Mouse (Mus musculus) heart, adult 2 months (tissue): ENCODE measurements at regions not wholly inside any gene's neighbourhood (a gene's known extent, or its start where the extent isn't known, plus 50 kb on each side); places are given as distances from the start of the nearest gene placed in this dataset.
"Not testable (repeated sequence)": the region's sequence is repeated elsewhere in the genome, so short reads cannot be mapped to it uniquely, and the experiment has no call there.

Experiments used
- DNase-seq, 2 experiments: peaks; one replicate each; pipeline ENCODE4 v3.0.0; 2021
- H3K27ac ChIP-seq: fragments of 200-600 bp; 2 replicates; pipeline ENCODE4 v1.8.1; 2022
- H3K27me3 ChIP-seq: fragments of 200-500 bp; 2 replicates; pipeline ENCODE4 v1.6.1; 2012; ENCODE audit warnings: mild to moderate bottlenecking, low read length, inconsistent platforms, mixed read lengths; ENCODE audit not compliant: control insufficient read depth, insufficient read depth
- H3K36me3 ChIP-seq: fragments of 200-500 bp; 2 replicates; pipeline ENCODE4 v1.6.1; 2012; ENCODE audit warnings: low read length, inconsistent platforms; ENCODE audit not compliant: control insufficient read depth, insufficient read depth
- H3K4me1 ChIP-seq: fragments of 200-500 bp; 2 replicates; pipeline ENCODE4 v1.6.1; 2011; ENCODE audit warnings: low read length; ENCODE audit not compliant: control insufficient read depth, insufficient read depth
- H3K4me3 ChIP-seq: fragments of 200-600 bp; 2 replicates; pipeline ENCODE4 v1.8.1; 2022
- H3K79me2 ChIP-seq: fragments of 200-500 bp; replicated peaks from 2 replicates; pipeline ENCODE4 v1.6.1; 2012; ENCODE audit warnings: mild to moderate bottlenecking, inconsistent platforms, low read length, moderate library complexity, mixed read lengths; ENCODE audit not compliant: control insufficient read depth, insufficient read depth
- H3K9ac ChIP-seq: fragments of 200-500 bp; 2 replicates; pipeline ENCODE4 v1.6.1; 2012; ENCODE audit warnings: low read depth, mild to moderate bottlenecking, control low read depth, inconsistent platforms, low read length, mixed read lengths
- CTCF ChIP-seq: fragments of 200-600 bp; IDR thresholded peaks from 2 replicates; pipeline ENCODE4 v1.8.1; 2022; ENCODE audit warnings: antibody characterized with exemption, mild to moderate bottlenecking, moderate library complexity
- EP300 ChIP-seq: fragments of 200-500 bp; IDR thresholded peaks from 2 replicates; pipeline ENCODE4 v1.6.1; 2011; ENCODE audit warnings: low read depth, low read length, control low read depth; ENCODE audit not compliant: insufficient read depth
- POLR2A ChIP-seq: fragments of 200-500 bp; IDR thresholded peaks from 2 replicates; pipeline ENCODE4 v1.6.1; 2011; ENCODE audit warnings: mild to moderate bottlenecking, low read depth, low read length, control low read depth; ENCODE audit not compliant: insufficient read depth
- WGBS: fragments of 180-500 bp; shearing (Covaris S2); methylation state at CpG from one replicate; pipeline ENCODE4 v1.1.7; 2018; 5-methylcytosine and 5-hydroxymethylcytosine counted together
- intact Hi-C: fragments of 180-260 bp; cut with DNase I; formaldehyde crosslinking; loops from one replicate; pipeline ENCODE4 v1.15.1; 2025

GRCm38 (mm10) chr6:10803383-10803782, 1103.9 kb downstream of the Ndufa4 start:
- Histone ChIP-seq H3K4me3 (no peak overlapping the region), H3K4me1 (no peaks in the 10 kb centered on the region), H3K27me3 (no peaks in the 10 kb centered on the region), H3K9ac (no peak overlapping the region), H3K79me2 (no peaks in the 10 kb centered on the region), H3K36me3 (no peaks in the 10 kb centered on the region), H3K27ac (no peak overlapping the region)
- intact Hi-C loops: no loop called here
- no peak for DNase-seq
- 47% methylated on average over 1 of the region's 1 CpGs for WGBS
- TF ChIP-seq POLR2A (no peak), EP300 (no peak), CTCF (no peak)

- TF ChIP-seq POLR2A (no peak), EP300 (no peak), CTCF (no peak)
- no peaks in the 10 kb centered on the region for H3K79me2 ChIP-seq
- no peaks in the 10 kb centered on the region for H3K4me1 ChIP-seq
- no peak overlapping the region for H3K27ac ChIP-seq
- H3K9ac ChIP-seq: no peak overlapping the region
- intact Hi-C loops: no loop called here
- DNase-seq: no peak
- no peaks in the 10 kb centered on the region for H3K36me3 ChIP-seq
- H3K27me3 ChIP-seq: no peaks in the 10 kb centered on the region
- WGBS: 66% methylated on average over 1 of the region's 1 CpGs
- H3K4me3 ChIP-seq: no peak overlapping the region
Observed at GRCm38 (mm10) chr6:10758620-10759311, 1148.5 kb downstream of the Ndufa4 start.

- H3K4me1 ChIP-seq: no peaks in the 10 kb centered on the region
- H3K27me3 ChIP-seq: no peaks in the 10 kb centered on the region
- no peaks in the 10 kb centered on the region for H3K36me3 ChIP-seq
- no peaks in the 10 kb centered on the region for H3K79me2 ChIP-seq
- TF ChIP-seq POLR2A: no peak
- TF ChIP-seq CTCF: no peak
- no peak for TF ChIP-seq EP300
- no peak for DNase-seq
- H3K9ac ChIP-seq: no peak overlapping the region
- H3K27ac ChIP-seq: no peak overlapping the region
- no peak overlapping the region for H3K4me3 ChIP-seq
- intact Hi-C loops: no loop called here
Observed at GRCm38 (mm10) chr6:10758051-10758450, 1149.2 kb downstream of the Ndufa4 start.

GRCm38 (mm10) chr6:10744056-10744455, 1163.2 kb downstream of the Ndufa4 start:
- H3K79me2 ChIP-seq: no peaks in the 10 kb centered on the region
- intact Hi-C loops: no loop called here
- H3K27me3 ChIP-seq: no peaks in the 10 kb centered on the region
- H3K4me3 ChIP-seq: no peak overlapping the region
- 61% methylated on average over 2 of the region's 2 CpGs for WGBS
- H3K4me1 ChIP-seq: no peaks in the 10 kb centered on the region
- H3K36me3 ChIP-seq: no peaks in the 10 kb centered on the region
- DNase-seq: no peak
- no peak overlapping the region for H3K9ac ChIP-seq
- TF ChIP-seq CTCF (no peak), EP300 (no peak), POLR2A (no peak)
- H3K27ac ChIP-seq: no peak overlapping the region

- Histone ChIP-seq H3K27me3 (no peaks in the 10 kb centered on the region), H3K4me1 (no peaks in the 10 kb centered on the region), H3K36me3 (no peaks in the 10 kb centered on the region), H3K9ac (no peak overlapping the region), H3K27ac (no peak overlapping the region), H3K79me2 (no peaks in the 10 kb centered on the region), H3K4me3 (no peak overlapping the region)
- TF ChIP-seq EP300: no peak
- no peak for TF ChIP-seq CTCF
- no peak for DNase-seq
- intact Hi-C loops: no loop called here
- WGBS: 36% methylated on average over 1 of the region's 1 CpGs
Observed at GRCm38 (mm10) chr6:10722566-10722965, 1184.7 kb downstream of the Ndufa4 start.

GRCm38 (mm10) chr6:10690526-10690925, 1216.8 kb downstream of the Ndufa4 start:
- DNase-seq: peak in 1 of 2 experiments; percentile 19
- H3K4me1 ChIP-seq: not testable (repeated sequence)

More at GRCm38 (mm10) chr6:10690526-10690925, 1216.8 kb downstream of the Ndufa4 start:
- H3K9ac ChIP-seq, H3K27me3 ChIP-seq, H3K4me3 ChIP-seq, H3K36me3 ChIP-seq, intact Hi-C loops, H3K27ac ChIP-seq, H3K79me2 ChIP-seq: not testable (repeated sequence)
- 89% methylated on average over 17 of the region's 25 CpGs for WGBS
